Comparison of ENCODE assay signal across 14 mouse cellular contexts in genomic region chr1:155791919-155792318, GRCm38 (mm10). TPM values are rescaled to one million over a fixed set of nuclear protein-coding genes. Genes with fewer than 3 reads are reported as not detected.
DNase-seq lines count a peak whose midpoint lies in the region; ATAC-seq and TF ChIP-seq lines count a peak whose summit lies in the region.
"Had no signal": no experiment of that assay in that cellular context is flagged by ENCODE, and none has a peak within 500 bp of the region (broad histone marks: within the 10 kb centered on the region; RNA-seq: fewer than 3 reads in every experiment).

No protein-coding gene starts in this region.

- peaks cover 0 to 8% of the 10 kb centered on the region in 2 experiments; a peak in 2 of 4 replicates for H3K36me3 ChIP-seq in MEL (ENCODE audit: control insufficient read depth in 1 of 2, insufficient read depth in 2 of 2, low read length in 2 of 2)
- H3K36me3 ChIP-seq in liver, embryonic 12.5 days: peaks cover 70% of the 10 kb centered on the region

- peak; percentile 68 for TF ChIP-seq CTCF in layer of hippocampus, adult 2 months (conservative IDR thresholded peaks at IDR 0.05)
- peak; percentile 39 to 47 (median 40) for TF ChIP-seq CTCF in MEL (IDR thresholded peaks at IDR 0.05 in 2 of 3, conservative IDR thresholded peaks at IDR 0.05 in 1 of 3; ENCODE audit: control insufficient read depth in 1 of 3, insufficient read depth in 1 of 3, low read depth in 2 of 3, low read length in 3 of 3, poor library complexity in 1 of 3, severe bottlenecking in 1 of 3)

- no peak for TF ChIP-seq POLR2A in MEL (IDR thresholded peaks at IDR 0.05; ENCODE audit: control insufficient read depth in 1 of 2, insufficient read depth in 1 of 2, low read depth in 1 of 2, low read length in 2 of 2, poor library complexity in 1 of 2)

- peak; percentile 67 for TF ChIP-seq RAD21 in MEL (IDR thresholded peaks at IDR 0.05; ENCODE audit: low read depth, low read length)

- H3K4me1 ChIP-seq in MEL (ENCODE audit: control insufficient read depth in 1 of 2, insufficient read depth in 2 of 2, low read length in 2 of 2): peaks cover 6 to 14% of the 10 kb centered on the region in 2 experiments
- H3K4me1 ChIP-seq in liver, embryonic 12.5 days: peaks cover 12% of the 10 kb centered on the region

- H3K27ac ChIP-seq in layer of hippocampus, adult 2 months: no peak overlapping the region
- no peak overlapping the region for H3K27ac ChIP-seq in MEL (ENCODE audit: control insufficient read depth, low read depth, low read length)
- no peak overlapping the region for H3K27ac ChIP-seq in liver, embryonic 12.5 days

- H3K4me2 ChIP-seq in liver, embryonic 12.5 days: no peak overlapping the region

- peak; percentile 1 for DNase-seq in cerebellum, adult 9-10 months
- DNase-seq in cerebellum, postnatal 25 days: no peak
- DNase-seq in layer of hippocampus, adult 2 months (ENCODE audit: low spot score in 2 of 2): no peak
- DNase-seq in layer of hippocampus, postnatal 36 days: no peak
- peak; percentile 30 for DNase-seq in MEL (ENCODE audit: low read depth, low spot score)
- no peak for DNase-seq in frontal cortex, adult 2 months (ENCODE audit: extremely low spot score in 1 of 2, low spot score in 1 of 2)
- no peak for DNase-seq in thymus, postnatal 36 days
- DNase-seq: B cell, adult 2 months had no signal

- H3K27me3 ChIP-seq in MEL (ENCODE audit: control insufficient read depth in 1 of 2, insufficient read depth in 2 of 2, low read length in 2 of 2): no peaks in the 10 kb centered on the region
- no peaks in the 10 kb centered on the region for H3K27me3 ChIP-seq in liver, embryonic 12.5 days (replicated peaks)

- H3K9ac ChIP-seq in MEL (ENCODE audit: control insufficient read depth, low read depth, low read length, poor library complexity, severe bottlenecking): no peak overlapping the region
- no peak overlapping the region for H3K9ac ChIP-seq in liver, embryonic 12.5 days

- 60% methylated on average over 5 of the region's 5 CpGs for WGBS in liver, embryonic 12.5 days (ENCODE audit: insufficient replicate concordance)

- TF ChIP-seq EP300 in MEL (IDR thresholded peaks at IDR 0.05; ENCODE audit: low read depth in 1 of 2, low read length in 2 of 2): no peak

- ATAC-seq in liver, embryonic 12.5 days: 0 out of 2 replicates have a peak, but pooled peaks have one; percentile 28

- H3K9me3 ChIP-seq in MEL (replicated peaks; ENCODE audit: insufficient read depth, low read length): no peaks in the 10 kb centered on the region
- H3K9me3 ChIP-seq in liver, embryonic 12.5 days (replicated peaks): no peaks in the 10 kb centered on the region

- no peak overlapping the region for H3K4me3 ChIP-seq in layer of hippocampus, adult 2 months
- H3K4me3 ChIP-seq in MEL (ENCODE audit: control insufficient read depth in 1 of 2, insufficient read depth in 1 of 2, low read depth in 2 of 2, low read length in 2 of 2): no peak overlapping the region
- H3K4me3 ChIP-seq in liver, embryonic 12.5 days: no peak overlapping the region

- H3K79me2 ChIP-seq in MEL (ENCODE audit: control insufficient read depth, insufficient read depth, low read length, poor library complexity): no peaks in the 10 kb centered on the region

TF ChIP-seq in MEL, 35 proteins besides CTCF, POLR2A, EP300 and RAD21:
- TF ChIP-seq ZMIZ1 (IDR thresholded peaks at IDR 0.05; ENCODE audit: low read depth, low read length) (no peak), ZC3H11A (IDR thresholded peaks at IDR 0.05; ENCODE audit: low read depth, low read length) (peak; percentile 41; the same call in 1 of the 2 replicates), USF2 (IDR thresholded peaks at IDR 0.05; ENCODE audit: borderline replicate concordance in 1 of 2, insufficient read depth in 1 of 2, low read depth in 1 of 2, low read length in 2 of 2) (no peak), SMC3 (IDR thresholded peaks at IDR 0.05; ENCODE audit: low read depth, low read length) (peak; percentile 54), MEF2A (IDR thresholded peaks at IDR 0.05; ENCODE audit: extremely low read depth, insufficient replicate concordance, low read depth, low read length, poor library complexity, severe bottlenecking) (no peak)

RNA-seq across cellular contexts. Expression of gene Qsox1, which starts 20.8 kb away (rescaled TPM):
- 10 to 100 TPM; 32.1 to 35.4 TPM for total RNA-seq in layer of hippocampus, adult 2 months (2021)
- 10 to 100 TPM; 28.0 to 30.4 TPM for total RNA-seq in layer of hippocampus, postnatal 36 days (2021)
- total RNA-seq in MEL (2012; rRNA removed): 8.4 TPM in 2 replicates
- polyA plus RNA-seq in MEL (2012; ENCODE audit: insufficient read depth in 1 of 2, insufficient read length in 2 of 2, low read depth in 1 of 2, low replicate concordance in 2 of 2, missing spikeins in 1 of 2): 10 to 100 TPM in 1 of 2 experiments, not detected in 1; 17.1 TPM
- 26.1 and 26.2 TPM in 2 replicates for polyA plus RNA-seq in liver, embryonic 12.5 days (2016; fragmentation: Nextera tagmentation; extraction: Ambion mirVana)
- 27.5 and 29.6 TPM in 2 replicates for polyA plus RNA-seq in frontal cortex, adult 2 months (2012; rRNA removed)

RNA-seq across cellular contexts. Expression of gene Lhx4, which starts 40.4 kb away (rescaled TPM):
- total RNA-seq in layer of hippocampus, adult 2 months (2021): not detected
- not detected for total RNA-seq in layer of hippocampus, postnatal 36 days (2021)
- not detected in 2 replicates for total RNA-seq in MEL (2012; rRNA removed)
- polyA plus RNA-seq in MEL (2012; ENCODE audit: insufficient read depth in 1 of 2, insufficient read length in 2 of 2, low read depth in 1 of 2, low replicate concordance in 2 of 2, missing spikeins in 1 of 2): not detected
- not detected in 2 replicates for polyA plus RNA-seq in liver, embryonic 12.5 days (2016; fragmentation: Nextera tagmentation; extraction: Ambion mirVana)
- polyA plus RNA-seq in frontal cortex, adult 2 months (2012; rRNA removed): not detected in 2 replicates
- total RNA-seq: gastrocnemius, adult 8-10 months; heart, postnatal 25 days; megakaryocyte, adult 5-6 weeks; neutrophil, adult 5-6 weeks had no signal
- polyA plus RNA-seq: limb, embryonic 11.5 days had no signal

Comparison
In these comparisons a context has a peak if more than half of its experiments do, and no peak if none do; other contexts are left out.
1. DNase-seq: peak in cerebellum, adult 9-10 months (single experiment) and MEL (single experiment); none in cerebellum, postnatal 25 days (0 of 2), layer of hippocampus, adult 2 months (0 of 2), layer of hippocampus, postnatal 36 days (0 of 2), frontal cortex, adult 2 months (0 of 2) and thymus, postnatal 36 days (0 of 2).